Mouse (Mus musculus) small intestine, adult 10 weeks (tissue): ENCODE measurements around the gene Trim38. TPM values are rescaled to one million over a fixed set of nuclear protein-coding genes. Genes with fewer than 3 reads are reported as not detected.

Experiments
- polyA plus RNA-seq: library from polyadenylated mRNA; stranded (reverse); fragments of 350-450 nt; fragmentation: Illumina TruSeq; extraction: RNeasy Lipid Tissue Mini Kit (QIAGEN cat#74804); gene quantifications from one replicate; pipeline ENCODE4 v1.2.3, GENCODE M21; 2014; ENCODE audit warnings: low replicate concordance

The Trim38 gene
- 67.0 TPM for polyA plus RNA-seq

GRCm38 (mm10) chr13:23769613-23770012 lies at the start of gene Trim38:
Trim38 (plus strand) TSS chr13:23769913.

DNA sequence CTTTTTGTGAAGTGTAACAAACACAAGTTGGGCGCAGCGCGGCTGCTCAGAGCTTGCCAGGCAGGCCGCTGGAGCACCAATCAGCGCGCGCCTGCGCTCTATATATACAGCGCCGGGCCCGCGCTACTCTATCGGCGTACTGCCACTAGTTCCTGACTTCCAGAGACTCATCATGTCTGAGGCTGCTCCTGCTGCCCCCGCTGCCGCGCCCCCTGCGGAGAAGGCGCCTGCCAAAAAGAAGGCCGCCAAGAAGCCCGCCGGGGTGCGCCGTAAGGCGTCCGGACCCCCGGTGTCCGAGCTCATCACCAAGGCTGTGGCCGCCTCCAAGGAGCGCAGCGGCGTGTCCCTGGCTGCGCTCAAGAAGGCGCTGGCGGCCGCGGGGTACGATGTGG lies 31.0 kb upstream of the Trim38 start, which contains the start of gene Hist1h1c:
Hist1h1c (plus strand) TSS at position 132 of the 392 bp plus-strand sequence.

DNA sequence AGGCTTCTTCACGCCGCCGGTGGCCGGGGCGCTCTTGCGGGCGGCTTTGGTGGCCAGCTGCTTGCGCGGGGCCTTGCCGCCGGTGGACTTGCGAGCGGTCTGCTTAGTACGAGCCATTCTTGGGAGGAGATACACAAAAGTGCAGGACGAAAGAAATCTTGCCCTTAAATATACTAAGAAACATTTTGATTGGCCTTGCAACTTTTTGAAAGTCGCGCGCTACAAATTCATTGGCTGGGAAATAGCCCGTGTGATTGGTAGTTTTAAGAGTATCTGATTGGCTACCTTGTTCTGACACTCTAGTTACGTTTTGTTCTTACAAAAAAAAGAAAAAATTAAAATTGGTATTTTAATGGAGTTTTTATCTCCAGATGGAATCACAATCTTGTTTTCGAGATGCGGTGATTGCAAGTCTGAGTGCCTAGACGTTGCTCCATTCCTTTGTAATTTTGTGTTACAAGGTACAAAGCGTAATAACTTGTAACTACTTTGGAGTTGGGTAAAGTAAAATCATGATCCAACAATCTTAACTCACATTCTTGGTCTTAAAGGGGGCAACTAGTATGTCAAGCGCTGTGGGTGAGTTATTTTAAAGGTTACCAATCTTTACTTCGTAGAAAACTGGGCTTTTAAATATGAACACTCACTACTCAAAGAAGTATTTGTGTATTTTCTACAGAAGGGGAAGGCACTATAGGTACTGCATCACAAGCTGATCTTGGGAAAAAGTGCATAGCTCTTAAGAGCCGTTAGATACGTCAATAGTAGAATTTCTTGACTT lies 24.1 kb upstream of the Trim38 start, which contains the start of gene Hist1h3c:
Hist1h3c (minus strand) TSS at position 222 of the 781 bp plus-strand sequence.

GRCm38 (mm10) chr13:23746201-23747080 lies 23.3 kb upstream of the Trim38 start, which contains the start of gene Hist1h2bb:
Hist1h2bb (plus strand) TSS chr13:23746734.

GRCm38 (mm10) chr13:23750839-23751477 lies 18.8 kb upstream of the Trim38 start, which contains the start of gene Hist1h2ab:
Hist1h2ab (plus strand) TSS chr13:23751126.

GRCm38 (mm10) chr13:23752067-23752741 lies 17.5 kb upstream of the Trim38 start, which contains the start of gene Hist1h3b:
Hist1h3b (plus strand) TSS chr13:23752267.

DNA sequence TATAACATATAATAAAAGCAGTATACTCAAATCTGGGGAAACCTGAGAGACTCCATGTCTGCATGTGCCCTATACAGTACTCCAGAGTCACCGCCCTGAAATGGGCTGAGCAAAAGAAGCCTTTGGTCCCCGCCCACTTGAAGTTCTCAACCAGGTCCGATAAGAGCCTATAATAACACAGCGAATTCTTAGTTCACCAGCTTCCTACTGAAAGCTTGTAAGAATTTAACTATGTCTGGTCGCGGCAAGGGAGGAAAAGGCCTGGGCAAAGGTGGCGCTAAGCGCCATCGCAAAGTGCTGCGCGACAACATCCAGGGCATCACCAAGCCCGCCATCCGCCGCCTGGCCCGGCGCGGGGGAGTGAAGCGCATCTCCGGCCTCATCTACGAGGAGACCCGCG lies 12.9 kb upstream of the Trim38 start, which contains the start of gene Hist1h4b:
Hist1h4b (plus strand) TSS at position 224 of the 400 bp plus-strand sequence.

DNA sequence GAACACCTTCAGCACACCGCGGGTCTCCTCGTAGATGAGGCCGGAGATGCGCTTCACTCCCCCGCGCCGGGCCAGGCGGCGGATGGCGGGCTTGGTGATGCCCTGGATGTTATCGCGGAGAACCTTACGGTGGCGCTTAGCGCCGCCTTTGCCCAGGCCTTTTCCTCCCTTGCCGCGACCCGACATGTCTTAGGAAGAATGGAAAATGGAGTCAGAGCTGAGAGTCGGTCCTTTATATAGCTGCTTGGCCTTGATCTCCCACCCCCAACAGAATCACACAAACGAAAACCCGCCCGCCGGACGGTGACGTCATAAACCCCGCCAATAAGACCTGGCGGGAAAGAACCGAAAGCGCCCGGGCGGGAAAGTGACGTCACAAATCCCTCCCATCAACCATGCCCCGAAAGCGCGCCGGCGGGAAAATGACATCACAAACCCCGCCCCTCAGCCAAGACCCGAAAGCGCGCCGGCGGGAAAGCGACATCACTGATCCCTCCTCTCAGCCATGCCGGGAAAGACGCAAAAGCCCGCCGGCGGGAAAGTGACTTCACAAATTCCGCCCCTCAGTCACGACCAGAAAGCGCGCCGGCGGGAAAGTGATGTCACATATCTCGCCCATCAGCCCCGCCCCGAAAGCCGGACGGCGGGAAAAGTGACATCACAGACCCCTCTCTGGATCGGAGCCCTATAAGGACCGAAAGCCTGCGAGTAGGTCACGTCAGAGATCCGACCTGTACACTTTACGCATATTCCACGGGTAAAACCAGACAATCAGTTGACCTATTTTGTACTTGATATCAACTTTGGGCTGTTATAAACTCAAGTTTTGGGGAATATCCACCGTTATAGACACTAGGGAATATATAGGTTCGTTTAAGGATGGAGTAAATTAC lies 8.5 kb upstream of the Trim38 start, which contains the start of gene Hist1h4a:
Hist1h4a (minus strand) TSS at position 259 of the 893 bp plus-strand sequence.

DNA sequence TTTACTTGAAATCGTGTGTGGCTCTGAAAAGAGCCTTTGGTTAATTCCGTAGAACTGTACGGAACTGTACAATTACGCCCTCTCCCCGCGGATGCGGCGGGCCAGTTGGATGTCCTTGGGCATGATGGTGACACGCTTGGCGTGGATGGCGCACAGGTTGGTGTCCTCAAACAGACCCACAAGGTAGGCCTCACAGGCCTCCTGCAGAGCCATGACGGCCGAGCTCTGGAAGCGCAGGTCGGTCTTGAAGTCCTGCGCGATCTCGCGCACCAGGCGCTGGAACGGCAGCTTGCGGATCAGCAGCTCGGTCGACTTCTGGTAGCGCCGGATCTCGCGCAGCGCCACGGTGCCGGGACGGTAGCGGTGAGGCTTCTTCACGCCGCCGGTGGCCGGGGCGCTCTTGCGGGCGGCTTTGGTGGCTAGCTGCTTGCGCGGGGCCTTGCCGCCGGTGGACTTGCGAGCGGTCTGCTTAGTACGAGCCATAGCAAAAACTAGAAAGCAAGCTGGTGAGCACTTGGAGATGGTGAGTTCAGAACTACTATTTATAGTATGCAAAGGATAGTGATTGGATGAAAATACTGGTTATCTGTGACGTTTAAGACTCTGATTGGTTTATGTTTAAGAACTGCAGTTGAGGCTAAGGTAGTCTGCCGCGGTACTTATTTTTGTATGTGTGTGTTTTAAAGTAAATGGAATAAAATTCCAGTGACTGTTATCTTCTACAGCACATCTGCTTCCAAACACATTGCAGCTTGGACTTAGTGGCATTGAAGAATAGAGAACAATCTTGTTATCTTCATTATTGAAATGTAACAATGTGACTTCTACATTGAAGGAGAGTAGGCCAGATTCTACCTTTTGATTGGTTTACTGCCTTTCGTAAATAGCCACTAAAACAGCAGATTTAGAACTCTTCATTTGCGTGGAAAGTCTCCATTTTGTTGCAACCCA lies 7.6 kb upstream of the Trim38 start, which contains the start of gene Hist1h3a:
Hist1h3a (minus strand) TSS at position 516 of the 951 bp plus-strand sequence.

DNA sequence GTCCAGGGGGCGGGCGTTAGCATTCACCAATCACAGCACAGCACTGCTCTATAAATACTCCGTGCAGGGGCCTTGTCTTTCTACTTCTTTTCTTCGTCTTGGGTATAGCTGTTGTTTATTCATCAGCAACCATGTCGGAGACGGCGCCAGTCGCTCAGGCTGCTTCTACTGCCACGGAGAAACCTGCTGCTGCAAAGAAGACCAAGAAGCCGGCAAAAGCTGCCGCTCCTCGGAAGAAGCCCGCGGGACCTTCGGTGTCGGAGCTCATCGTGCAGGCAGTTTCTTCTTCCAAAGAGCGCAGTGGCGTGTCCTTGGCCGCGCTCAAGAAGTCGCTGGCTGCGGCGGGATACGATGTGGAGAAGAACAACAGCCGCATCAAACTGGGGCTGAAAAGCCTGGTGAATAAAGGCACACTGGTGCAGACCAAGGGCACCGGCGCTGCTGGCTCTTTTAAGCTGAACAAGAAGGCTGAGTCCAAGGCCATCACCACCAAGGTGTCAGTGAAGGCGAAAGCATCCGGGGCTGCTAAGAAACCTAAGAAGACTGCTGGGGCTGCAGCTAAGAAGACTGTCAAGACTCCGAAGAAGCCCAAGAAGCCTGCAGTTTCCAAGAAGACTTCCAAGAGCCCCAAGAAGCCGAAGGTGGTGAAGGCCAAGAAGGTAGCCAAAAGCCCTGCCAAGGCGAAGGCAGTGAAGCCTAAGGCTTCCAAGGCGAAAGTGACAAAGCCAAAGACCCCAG lies 6.0 kb upstream of the Trim38 start, which contains the start of gene Hist1h1a:
Hist1h1a (plus strand) TSS at position 81 of the 738 bp plus-strand sequence.

GRCm38 (mm10) chr13:23806422-23807052 lies 36.8 kb downstream of the Trim38 start, which contains the start of gene Slc17a2:
Slc17a2 (plus strand) TSS chr13:23806993.

DNA sequence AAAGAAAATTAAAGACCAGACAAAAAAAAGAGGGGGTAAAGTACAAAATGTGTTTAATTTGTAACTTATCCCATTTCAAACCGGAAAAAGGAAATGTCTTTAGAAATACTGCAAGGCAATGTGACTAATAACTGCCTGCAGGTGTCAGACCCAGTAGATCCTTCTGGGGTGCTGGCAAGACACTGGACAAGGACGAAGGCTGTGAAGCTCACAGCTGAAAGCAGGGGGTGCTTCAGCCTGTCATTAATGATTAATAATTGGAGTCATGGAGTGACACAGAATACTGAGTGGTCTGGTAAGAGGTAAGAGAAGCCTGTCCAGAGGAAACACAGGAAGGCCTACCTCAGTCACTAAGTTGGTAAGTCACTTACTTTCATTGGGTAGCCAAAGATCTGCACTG lies 69.6 kb downstream of the Trim38 start, which contains the start of gene Slc17a3:
Slc17a3 (plus strand) TSS at position 127 of the 400 bp plus-strand sequence.

Other genes starting within 250 kb of the Trim38 start
- gene Hist1h4h, start 238.9 kb upstream of the Trim38 start, polyA plus RNA-seq = not detected
- not detected for gene Hist1h2af, start 236.0 kb upstream of the Trim38 start, polyA plus RNA-seq
- gene Hist1h3g, start 234.5 kb upstream of the Trim38 start, polyA plus RNA-seq = not detected
- 0.59 TPM for gene Hist1h2bh, start 226.5 kb upstream of the Trim38 start, polyA plus RNA-seq
- not detected for gene Hist1h3f, start 225.9 kb upstream of the Trim38 start, polyA plus RNA-seq
- gene Hist1h4f, start 218.3 kb upstream of the Trim38 start, polyA plus RNA-seq = not detected
- gene Hist1h1d, start 216.7 kb upstream of the Trim38 start, polyA plus RNA-seq = 0.52 TPM
- 0.56 TPM for gene Hist1h3e, start 207.5 kb upstream of the Trim38 start, polyA plus RNA-seq
- 0.97 TPM for gene Hist1h2ae, start 198.7 kb upstream of the Trim38 start, polyA plus RNA-seq
- gene Hist1h2bg, start 198.5 kb upstream of the Trim38 start, polyA plus RNA-seq = 0.85 TPM
- gene Hist1h2bf, start 195.7 kb upstream of the Trim38 start, polyA plus RNA-seq = not detected
- not detected for gene Hist1h2ad, start 195.5 kb upstream of the Trim38 start, polyA plus RNA-seq
- gene Hist1h3d, start 194.2 kb upstream of the Trim38 start, polyA plus RNA-seq = 1.4 TPM
- 0.67 TPM for gene Hist1h4d, start 188.3 kb upstream of the Trim38 start, polyA plus RNA-seq
- gene Hist1h2be, start 148.8 kb upstream of the Trim38 start, polyA plus RNA-seq = 2.2 TPM
- 0.30 TPM for gene Hist1h1e, start 147.4 kb upstream of the Trim38 start, polyA plus RNA-seq
- gene Hist1h2ac, start 86.0 kb upstream of the Trim38 start, polyA plus RNA-seq = 1.2 TPM
- gene Hist1h2bc, start 85.7 kb upstream of the Trim38 start, polyA plus RNA-seq = 239 TPM
- gene Hist1h1t, start 74.1 kb upstream of the Trim38 start, polyA plus RNA-seq = not detected
- 1.6 TPM for gene Hist1h4c, start 71.5 kb upstream of the Trim38 start, polyA plus RNA-seq
- gene Hfe, start 59.1 kb upstream of the Trim38 start, polyA plus RNA-seq = 13.5 TPM
- 15.6 TPM for gene Hist1h1c, start 31.1 kb upstream of the Trim38 start, polyA plus RNA-seq
- gene Hist1h3c, start 24.3 kb upstream of the Trim38 start, polyA plus RNA-seq = not detected
- gene Hist1h2bb, start 23.2 kb upstream of the Trim38 start, polyA plus RNA-seq = not detected
- gene Hist1h2ab, start 18.8 kb upstream of the Trim38 start, polyA plus RNA-seq = not detected
- not detected for gene Hist1h3b, start 17.6 kb upstream of the Trim38 start, polyA plus RNA-seq
- gene Hist1h4b, start 12.9 kb upstream of the Trim38 start, polyA plus RNA-seq = not detected
- not detected for gene Hist1h4a, start 8.7 kb upstream of the Trim38 start, polyA plus RNA-seq
- gene Hist1h3a, start 7.5 kb upstream of the Trim38 start, polyA plus RNA-seq = not detected
- gene Hist1h1a, start 6.2 kb upstream of the Trim38 start, polyA plus RNA-seq = not detected
- gene Slc17a2, start 37.1 kb downstream of the Trim38 start, polyA plus RNA-seq = 0.33 TPM
- not detected for gene Slc17a3, start 69.5 kb downstream of the Trim38 start, polyA plus RNA-seq
- not detected for gene Slc17a1, start 97.8 kb downstream of the Trim38 start, polyA plus RNA-seq
- gene Slc17a4, start 145.1 kb downstream of the Trim38 start, polyA plus RNA-seq = 149 TPM
- gene Hist1h2ba, start 164.2 kb downstream of the Trim38 start, polyA plus RNA-seq = not detected
- not detected for gene Hist1h2aa, start 164.5 kb downstream of the Trim38 start, polyA plus RNA-seq
- gene Scgn, start 221.3 kb downstream of the Trim38 start, polyA plus RNA-seq = 4.6 TPM